Comparison of ENCODE assay signal across 8 mouse cellular contexts in the genomic region with DNA sequence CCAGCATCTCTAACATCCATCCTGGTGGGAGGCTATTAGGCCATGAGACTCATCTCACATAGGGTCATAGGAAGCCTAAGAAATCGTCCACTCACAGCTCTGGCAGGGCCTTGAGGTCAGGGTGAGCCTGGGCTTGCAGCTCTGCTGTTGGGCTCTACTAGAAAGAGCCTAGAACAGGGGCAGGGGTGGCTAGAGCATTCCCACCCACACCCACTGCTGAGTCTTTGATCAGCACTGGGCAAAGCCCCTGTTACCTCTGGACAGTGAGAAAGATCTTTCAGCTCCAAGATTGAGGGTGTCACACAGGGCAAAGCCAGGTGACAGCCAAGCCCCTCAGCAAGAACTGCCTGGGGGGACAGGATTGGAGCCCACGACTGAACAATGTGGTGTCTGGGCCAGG. TPM values are rescaled to one million over a fixed set of nuclear protein-coding genes. Genes with fewer than 3 reads are reported as not detected.
DNase-seq lines count a peak whose midpoint lies in the region; ATAC-seq and TF ChIP-seq lines count a peak whose summit lies in the region.

No protein-coding gene starts in this region.

- peaks cover 26% of the 10 kb centered on the region for H3K4me1 ChIP-seq in heart, embryonic 11.5 days (ENCODE audit: control insufficient read depth, insufficient read depth, low read length)
- peaks cover 9% of the 10 kb centered on the region for H3K4me1 ChIP-seq in cortical plate, adult 2 months (ENCODE audit: control insufficient read depth, insufficient read depth, low read length)
- peaks cover 32% of the 10 kb centered on the region for H3K4me1 ChIP-seq in heart, embryonic 16.5 days (ENCODE audit: control insufficient read depth, insufficient read depth, low read length)
- H3K4me1 ChIP-seq in liver, postnatal 0 days (ENCODE audit: insufficient read depth), result peaks cover 3% of the 10 kb centered on the region; the same call in 1 of the 2 replicates

- H3K27ac ChIP-seq in heart, embryonic 11.5 days (ENCODE audit: low read depth, low read length), result peak overlapping the region; percentile 76
- H3K27ac ChIP-seq in cortical plate, adult 2 months (ENCODE audit: insufficient read depth, low read length), result peak overlapping the region; percentile 53
- peak overlapping the region; percentile 94 for H3K27ac ChIP-seq in heart, embryonic 16.5 days (ENCODE audit: low read length)
- peak overlapping the region; percentile 34; the same call in 1 of the 2 replicates for H3K27ac ChIP-seq in liver, postnatal 0 days (ENCODE audit: low read depth)

- H3K4me3 ChIP-seq in heart, embryonic 11.5 days (ENCODE audit: low read depth, low read length), result no peak overlapping the region
- H3K4me3 ChIP-seq in cortical plate, adult 2 months (ENCODE audit: insufficient read depth, low read length), result no peak overlapping the region
- H3K4me3 ChIP-seq in heart, embryonic 16.5 days (ENCODE audit: low read length), result no peak overlapping the region
- H3K4me3 ChIP-seq in liver, postnatal 0 days (ENCODE audit: low read depth, low read length), result no peak overlapping the region

- no peak for TF ChIP-seq POLR2A in cortical plate, adult 2 months (IDR thresholded peaks at IDR 0.05; ENCODE audit: extremely low read depth, insufficient read depth, low read length)

- TF ChIP-seq CTCF in cortical plate, adult 2 months (IDR thresholded peaks at IDR 0.05; ENCODE audit: extremely low read depth, insufficient read depth, low read length), result no peak
- TF ChIP-seq CTCF in liver, postnatal 0 days (IDR thresholded peaks at IDR 0.05; ENCODE audit: low read depth), result no peak

- no peaks in the 10 kb centered on the region for H3K36me3 ChIP-seq in heart, embryonic 11.5 days (ENCODE audit: control insufficient read depth, insufficient read depth, low read length)
- no peaks in the 10 kb centered on the region for H3K36me3 ChIP-seq in heart, embryonic 16.5 days (ENCODE audit: control insufficient read depth, insufficient read depth)
- H3K36me3 ChIP-seq in liver, postnatal 0 days (replicated peaks; ENCODE audit: insufficient read depth, low read length), result no peaks in the 10 kb centered on the region

- H3K27me3 ChIP-seq in heart, embryonic 11.5 days (ENCODE audit: control insufficient read depth, insufficient read depth, low read length), result no peaks in the 10 kb centered on the region
- no peaks in the 10 kb centered on the region for H3K27me3 ChIP-seq in heart, embryonic 16.5 days (ENCODE audit: control insufficient read depth, insufficient read depth, low read length)
- H3K27me3 ChIP-seq in liver, postnatal 0 days (ENCODE audit: insufficient read depth, low read length), result no peaks in the 10 kb centered on the region

- intact Hi-C loops in heart, postnatal 25 days (cut with DNase I), result no loop called here

- peak overlapping the region; percentile 56 for H3K9ac ChIP-seq in heart, embryonic 11.5 days (ENCODE audit: low read depth, low read length)
- H3K9ac ChIP-seq in heart, embryonic 16.5 days (ENCODE audit: low read length), result peak overlapping the region; percentile 55
- H3K9ac ChIP-seq in liver, postnatal 0 days (replicated peaks), result no peak overlapping the region

- DNase-seq in heart, postnatal 25 days (ENCODE audit: low spot score), result no peak
- no peak for DNase-seq in liver, postnatal 0 days
- no peak for DNase-seq in ovary, postnatal 10 days (ENCODE audit: low spot score)
- DNase-seq in thymus, postnatal 36 days, result no peak
- DNase-seq in Muller cell, postnatal 12 days (ENCODE audit: inconsistent ontology term), result no peak

- H3K4me2 ChIP-seq in heart, embryonic 11.5 days, result no peak overlapping the region
- H3K4me2 ChIP-seq in heart, embryonic 16.5 days (ENCODE audit: low read depth, low read length), result no peak overlapping the region
- H3K4me2 ChIP-seq in liver, postnatal 0 days (ENCODE audit: low read depth, low read length), result no peak overlapping the region

- no peak for ATAC-seq in heart, embryonic 11.5 days (replicated peaks; ENCODE audit: insufficient number of reproducible peaks, low FRiP score, low TSS enrichment)
- ATAC-seq in heart, embryonic 16.5 days (replicated peaks; ENCODE audit: extremely low read depth, insufficient read depth, low FRiP score), result no peak
- ATAC-seq in liver, postnatal 0 days, result no peak

- TF ChIP-seq EP300 in liver, postnatal 0 days (IDR thresholded peaks at IDR 0.05; ENCODE audit: low read depth), result no peak

- H3K9me3 ChIP-seq in heart, embryonic 11.5 days (replicated peaks; ENCODE audit: control insufficient read depth, low read length), result no peaks in the 10 kb centered on the region
- H3K9me3 ChIP-seq in heart, embryonic 16.5 days (replicated peaks; ENCODE audit: control insufficient read depth, low read length), result no peaks in the 10 kb centered on the region
- no peaks in the 10 kb centered on the region for H3K9me3 ChIP-seq in liver, postnatal 0 days (ENCODE audit: low read length)

- 65% methylated on average over 2 of the region's 2 CpGs for WGBS in heart, embryonic 11.5 days (ENCODE audit: insufficient replicate concordance)
- WGBS in heart, embryonic 16.5 days, result 54% methylated on average over 2 of the region's 2 CpGs
- 46% methylated on average over 2 of the region's 2 CpGs for WGBS in liver, postnatal 0 days (ENCODE audit: insufficient replicate concordance)

RNA-seq across cellular contexts. Expression of a gene that starts 57.0 kb away (rescaled TPM):
- polyA plus RNA-seq in heart, embryonic 11.5 days (2014; fragmentation: Nextera tagmentation; extraction: Ambion mirVana), result 2.5 and 2.9 TPM in 2 replicates
- 1 to 10 TPM; 1.1 to 1.3 TPM for total RNA-seq in heart, postnatal 25 days (2021)
- 12.4 and 16.0 TPM in 2 replicates for polyA plus RNA-seq in cortical plate, adult 2 months (2012; rRNA removed)
- 1.8 and 3.0 TPM in 2 replicates for polyA plus RNA-seq in heart, embryonic 16.5 days (2015; fragmentation: Nextera tagmentation; extraction: Ambion mirVana)
- polyA plus RNA-seq in liver, postnatal 0 days (2015; fragmentation: Nextera tagmentation; extraction: Ambion mirVana), result 2.2 TPM in 2 replicates

RNA-seq across cellular contexts. Expression of a gene that starts 57.2 kb away (rescaled TPM):
- polyA plus RNA-seq in heart, embryonic 11.5 days (2014; fragmentation: Nextera tagmentation; extraction: Ambion mirVana), result 148 TPM in 2 replicates
- 10 to 100 TPM; 66.1 to 68.7 TPM for total RNA-seq in heart, postnatal 25 days (2021)
- 81.8 and 86.9 TPM in 2 replicates for polyA plus RNA-seq in cortical plate, adult 2 months (2012; rRNA removed)
- 116 and 138 TPM in 2 replicates for polyA plus RNA-seq in heart, embryonic 16.5 days (2015; fragmentation: Nextera tagmentation; extraction: Ambion mirVana)
- polyA plus RNA-seq in liver, postnatal 0 days (2015; fragmentation: Nextera tagmentation; extraction: Ambion mirVana), result 111 and 118 TPM in 2 replicates

Comparison
In these comparisons a context has a peak if more than half of its experiments do, and no peak if none do; other contexts are left out.
1. H3K27ac ChIP-seq: peak in every context shown above with its lines; median percentile 94 in heart, embryonic 16.5 days; 76 in heart, embryonic 11.5 days; 53 in cortical plate, adult 2 months; 34 in liver, postnatal 0 days.